Mouse (Mus musculus): ENCODE results near the gene Akap8. TPM values are rescaled to one million over a fixed set of nuclear protein-coding genes. Genes with fewer than 3 reads are reported as not detected.
A peak's percentile ranks its signal among the peaks of the same experiment; 100 is the strongest.

The Akap8 gene
- 20.9 and 26.8 TPM in 2 replicates for polyA plus RNA-seq (2012; ENCODE audit: insufficient read depth, insufficient read length, missing spikeins)

GRCm38 (mm10) chr17:32320597-32321389 is at the start of gene Akap8:
TSS of gene Akap8 (minus strand) at chr17:32321238.
- Histone ChIP-seq H3K4me1 (ENCODE audit: control insufficient read depth, insufficient read depth, insufficient read length, low read length) (0 out of 2 replicates have a peak, but pooled peaks cover 3% of the 10 kb centered on the region), H3K27ac (replicated peaks; ENCODE audit: low read depth, low read length) (peak within 1 kb of the TSS; percentile 84), H3K4me3 (ENCODE audit: insufficient read depth, low read depth, low read length) (peak within 1 kb of the TSS; percentile 79)

GRCm38 (mm10) chr17:32368991-32369578 is 48.0 kb upstream of the Akap8 start:
- Histone ChIP-seq H3K4me3 (ENCODE audit: insufficient read depth, low read depth, low read length) (no peak overlapping the region), H3K4me1 (ENCODE audit: control insufficient read depth, insufficient read depth, insufficient read length, low read length) (no peaks in the 10 kb centered on the region), H3K27ac (replicated peaks; ENCODE audit: low read depth, low read length) (no peak overlapping the region)

- Histone ChIP-seq H3K27ac (replicated peaks; ENCODE audit: low read depth, low read length) (no peak overlapping the region), H3K4me1 (ENCODE audit: control insufficient read depth, insufficient read depth, insufficient read length, low read length) (peaks cover 6% of the 10 kb centered on the region), H3K4me3 (ENCODE audit: insufficient read depth, low read depth, low read length) (no peak overlapping the region)
Measured at GRCm38 (mm10) chr17:32367706-32368105, 46.7 kb upstream of the Akap8 start.

GRCm38 (mm10) chr17:32365296-32365695 is 44.3 kb upstream of the Akap8 start:
- H3K27ac ChIP-seq (replicated peaks; ENCODE audit: low read depth, low read length): no peak overlapping the region
- no peak overlapping the region for H3K4me3 ChIP-seq (ENCODE audit: insufficient read depth, low read depth, low read length)
- H3K4me1 ChIP-seq (ENCODE audit: control insufficient read depth, insufficient read depth, insufficient read length, low read length): peaks cover 8% of the 10 kb centered on the region

- Histone ChIP-seq H3K4me1 (ENCODE audit: control insufficient read depth, insufficient read depth, insufficient read length, low read length) (peaks cover 8% of the 10 kb centered on the region), H3K27ac (replicated peaks; ENCODE audit: low read depth, low read length) (no peak overlapping the region), H3K4me3 (ENCODE audit: insufficient read depth, low read depth, low read length) (peak overlapping the region; percentile 24)
Measured at GRCm38 (mm10) chr17:32364850-32365249, 43.8 kb upstream of the Akap8 start.

GRCm38 (mm10) chr17:32364331-32364730 is 43.3 kb upstream of the Akap8 start:
- H3K27ac ChIP-seq (replicated peaks; ENCODE audit: low read depth, low read length): no peak overlapping the region
- peak overlapping the region; percentile 86 for H3K4me3 ChIP-seq (ENCODE audit: insufficient read depth, low read depth, low read length)
- peaks cover 8% of the 10 kb centered on the region for H3K4me1 ChIP-seq (ENCODE audit: control insufficient read depth, insufficient read depth, insufficient read length, low read length)

- H3K27ac ChIP-seq (replicated peaks; ENCODE audit: low read depth, low read length): no peak overlapping the region
- H3K4me1 ChIP-seq (ENCODE audit: control insufficient read depth, insufficient read depth, insufficient read length, low read length): peaks cover 8% of the 10 kb centered on the region
- H3K4me3 ChIP-seq (ENCODE audit: insufficient read depth, low read depth, low read length): peak overlapping the region; percentile 86
Measured at GRCm38 (mm10) chr17:32363821-32364301, 42.8 kb upstream of the Akap8 start.

GRCm38 (mm10) chr17:32362686-32363085 is 41.6 kb upstream of the Akap8 start:
- Histone ChIP-seq H3K4me3 (ENCODE audit: insufficient read depth, low read depth, low read length) (peak overlapping the region; percentile 86; the same call in 1 of the 2 replicates), H3K27ac (replicated peaks; ENCODE audit: low read depth, low read length) (no peak overlapping the region), H3K4me1 (ENCODE audit: control insufficient read depth, insufficient read depth, insufficient read length, low read length) (peaks cover 8% of the 10 kb centered on the region)

GRCm38 (mm10) chr17:32359928-32360327 is 38.9 kb upstream of the Akap8 start:
- peaks cover 8% of the 10 kb centered on the region for H3K4me1 ChIP-seq (ENCODE audit: control insufficient read depth, insufficient read depth, insufficient read length, low read length)
- no peak overlapping the region for H3K27ac ChIP-seq (replicated peaks; ENCODE audit: low read depth, low read length)
- H3K4me3 ChIP-seq (ENCODE audit: insufficient read depth, low read depth, low read length): no peak overlapping the region

- Histone ChIP-seq H3K27ac (replicated peaks; ENCODE audit: low read depth, low read length) (no peak overlapping the region), H3K4me1 (ENCODE audit: control insufficient read depth, insufficient read depth, insufficient read length, low read length) (peaks cover 8% of the 10 kb centered on the region), H3K4me3 (ENCODE audit: insufficient read depth, low read depth, low read length) (no peak overlapping the region)
Measured at GRCm38 (mm10) chr17:32358943-32359340, 37.9 kb upstream of the Akap8 start.

- H3K4me3 ChIP-seq (ENCODE audit: insufficient read depth, low read depth, low read length): no peak overlapping the region
- peaks cover 8% of the 10 kb centered on the region for H3K4me1 ChIP-seq (ENCODE audit: control insufficient read depth, insufficient read depth, insufficient read length, low read length)
- no peak overlapping the region for H3K27ac ChIP-seq (replicated peaks; ENCODE audit: low read depth, low read length)
Measured at GRCm38 (mm10) chr17:32358192-32358942, 37.3 kb upstream of the Akap8 start.

GRCm38 (mm10) chr17:32356766-32357760 is 36.0 kb upstream of the Akap8 start:
- H3K27ac ChIP-seq (replicated peaks; ENCODE audit: low read depth, low read length): no peak overlapping the region
- no peak overlapping the region for H3K4me3 ChIP-seq (ENCODE audit: insufficient read depth, low read depth, low read length)
- no peaks in the 10 kb centered on the region for H3K4me1 ChIP-seq (ENCODE audit: control insufficient read depth, insufficient read depth, insufficient read length, low read length)

- no peaks in the 10 kb centered on the region for H3K4me1 ChIP-seq (ENCODE audit: control insufficient read depth, insufficient read depth, insufficient read length, low read length)
- no peak overlapping the region for H3K4me3 ChIP-seq (ENCODE audit: insufficient read depth, low read depth, low read length)
- no peak overlapping the region for H3K27ac ChIP-seq (replicated peaks; ENCODE audit: low read depth, low read length)
Measured at GRCm38 (mm10) chr17:32356281-32356680, 35.2 kb upstream of the Akap8 start.

- H3K4me3 ChIP-seq (ENCODE audit: insufficient read depth, low read depth, low read length): no peak overlapping the region
- H3K4me1 ChIP-seq (ENCODE audit: control insufficient read depth, insufficient read depth, insufficient read length, low read length): no peaks in the 10 kb centered on the region
Measured at GRCm38 (mm10) chr17:32355031-32355430, 34.0 kb upstream of the Akap8 start.

More at GRCm38 (mm10) chr17:32355031-32355430, 34.0 kb upstream of the Akap8 start:
- no peak overlapping the region for H3K27ac ChIP-seq (replicated peaks; ENCODE audit: low read depth, low read length)

All from brown adipose tissue, adult 24 weeks (tissue).